ENCODE assay signal across 8 mouse cellular contexts in genomic region chr11:50827010-50827953, GRCm38 (mm10). TPM values are rescaled to one million over a fixed set of nuclear protein-coding genes. Genes with fewer than 3 reads are reported as not detected.
DNase-seq lines count a peak whose midpoint lies in the region; ATAC-seq and TF ChIP-seq lines count a peak whose summit lies in the region.

Zfp354c (minus strand) TSS chr11:50827724.

- no peak within 1 kb of the TSS for H3K27ac ChIP-seq in embryonic facial prominence, embryonic 11.5 days (replicated peaks; ENCODE audit: low read depth, low read length)
- H3K27ac ChIP-seq in heart, adult 2 months, result peak within 1 kb of the TSS; percentile 65
- peak within 1 kb of the TSS; percentile 73 for H3K27ac ChIP-seq in limb, embryonic 12.5 days
- H3K27ac ChIP-seq in midbrain, embryonic 14.5 days (replicated peaks; ENCODE audit: low read depth, low read length), result peak within 1 kb of the TSS; percentile 80

- no peaks in the 10 kb centered on the region for H3K9me3 ChIP-seq in erythroblast, embryonic 14.5 days (ENCODE audit: control insufficient read depth, low read length)
- no peaks in the 10 kb centered on the region for H3K9me3 ChIP-seq in embryonic facial prominence, embryonic 11.5 days (replicated peaks; ENCODE audit: control insufficient read depth, low read length)
- H3K9me3 ChIP-seq in limb, embryonic 12.5 days, result no peaks in the 10 kb centered on the region
- 0 out of 2 replicates have a peak, but pooled peaks cover 2% of the 10 kb centered on the region for H3K9me3 ChIP-seq in midbrain, embryonic 14.5 days (ENCODE audit: control insufficient read depth, low read length)

- intact Hi-C loops in heart, adult 2 months (cut with DNase I), result loop anchor here (2.0 to 5.0 kb wide), 3 partner anchors 60 to 232 kb away; partner anchors contain the start of genes Zfp2, Zfp354a and Zfp454

- H3K9ac ChIP-seq in embryonic facial prominence, embryonic 11.5 days (replicated peaks; ENCODE audit: low read length), result peak within 1 kb of the TSS; percentile 69
- peak within 1 kb of the TSS; percentile 87 for H3K9ac ChIP-seq in heart, adult 2 months (ENCODE audit: low read depth, low read length)
- H3K9ac ChIP-seq in limb, embryonic 12.5 days (replicated peaks), result peak within 1 kb of the TSS; percentile 86
- peak within 1 kb of the TSS; percentile 92 for H3K9ac ChIP-seq in midbrain, embryonic 14.5 days (replicated peaks; ENCODE audit: low read length)

- no peaks in the 10 kb centered on the region for H3K27me3 ChIP-seq in erythroblast, embryonic 14.5 days (ENCODE audit: control insufficient read depth)
- no peaks in the 10 kb centered on the region for H3K27me3 ChIP-seq in embryonic facial prominence, embryonic 11.5 days (ENCODE audit: control insufficient read depth, insufficient read depth, low read length)
- H3K27me3 ChIP-seq in heart, adult 2 months (ENCODE audit: control insufficient read depth, insufficient read depth, low read length), result no peaks in the 10 kb centered on the region
- H3K27me3 ChIP-seq in limb, embryonic 12.5 days, result no peaks in the 10 kb centered on the region
- no peaks in the 10 kb centered on the region for H3K27me3 ChIP-seq in midbrain, embryonic 14.5 days (ENCODE audit: control insufficient read depth, insufficient read depth, low read length)

- H3K4me1 ChIP-seq in erythroblast, embryonic 14.5 days (ENCODE audit: control insufficient read depth), result peaks cover 11% of the 10 kb centered on the region
- H3K4me1 ChIP-seq in embryonic facial prominence, embryonic 11.5 days (ENCODE audit: control insufficient read depth, insufficient read depth, low read length), result no peaks in the 10 kb centered on the region
- H3K4me1 ChIP-seq in heart, adult 2 months (ENCODE audit: control insufficient read depth, insufficient read depth, low read length), result no peaks in the 10 kb centered on the region
- peaks cover 7% of the 10 kb centered on the region for H3K4me1 ChIP-seq in limb, embryonic 12.5 days (replicated peaks)
- H3K4me1 ChIP-seq in midbrain, embryonic 14.5 days (ENCODE audit: control insufficient read depth, insufficient read depth, low read length), result peaks cover 11% of the 10 kb centered on the region; the same call in 1 of the 2 replicates

- no peak; the same call in 1 of the 2 replicates for ATAC-seq in erythroblast, adult 5-6 weeks (replicated peaks; ENCODE audit: low FRiP score, poor library complexity, severe bottlenecking)
- peak; percentile 96 for ATAC-seq in embryonic facial prominence, embryonic 11.5 days (replicated peaks; ENCODE audit: insufficient number of reproducible peaks, low FRiP score, low TSS enrichment, low read depth)
- ATAC-seq in limb, embryonic 12.5 days (ENCODE audit: insufficient number of reproducible peaks, insufficient read depth, low FRiP score, low TSS enrichment, low read depth), result peak; percentile 95
- ATAC-seq in midbrain, embryonic 14.5 days (ENCODE audit: low FRiP score, low TSS enrichment), result peak; percentile 93

- no peak for TF ChIP-seq CTCF in heart, adult 2 months (IDR thresholded peaks at IDR 0.05)

- no peaks in the 10 kb centered on the region for H3K36me3 ChIP-seq in erythroblast, embryonic 14.5 days (ENCODE audit: control insufficient read depth)
- H3K36me3 ChIP-seq in embryonic facial prominence, embryonic 11.5 days (replicated peaks; ENCODE audit: control insufficient read depth, insufficient read depth, low read depth, low read length), result peaks cover 11% of the 10 kb centered on the region
- no peaks in the 10 kb centered on the region for H3K36me3 ChIP-seq in heart, adult 2 months (ENCODE audit: control insufficient read depth, insufficient read depth, low read length)
- peaks cover 42% of the 10 kb centered on the region for H3K36me3 ChIP-seq in limb, embryonic 12.5 days
- H3K36me3 ChIP-seq in midbrain, embryonic 14.5 days (ENCODE audit: control insufficient read depth, insufficient read depth, low read length), result peaks cover 33% of the 10 kb centered on the region

- DNase-seq in embryonic facial prominence, embryonic 11.5 days (ENCODE audit: low spot score), result peak; percentile 94
- DNase-seq in heart, adult 2 months, result peak; percentile 86 to 88
- DNase-seq in kidney, adult 8-10 months, result peak; percentile 79 to 84
- DNase-seq in midbrain, embryonic 14.5 days, result peak; percentile 94
- peak; percentile 66 to 82 for DNase-seq in spleen, adult 18-20 months

- WGBS in embryonic facial prominence, embryonic 11.5 days, result under 1% methylated on average over 45 of the region's 45 CpGs
- WGBS in heart, adult 2 months, result under 1% methylated on average over 45 of the region's 45 CpGs
- under 1% methylated on average over 45 of the region's 45 CpGs for WGBS in limb, embryonic 12.5 days
- under 1% methylated on average over 45 of the region's 45 CpGs for WGBS in midbrain, embryonic 14.5 days

- peak within 1 kb of the TSS; percentile 74 for H3K4me3 ChIP-seq in erythroblast, embryonic 14.5 days (replicated peaks)
- peak within 1 kb of the TSS; percentile 53 for H3K4me3 ChIP-seq in embryonic facial prominence, embryonic 11.5 days (ENCODE audit: low read depth, low read length)
- H3K4me3 ChIP-seq in heart, adult 2 months, result peak within 1 kb of the TSS; percentile 79
- H3K4me3 ChIP-seq in limb, embryonic 12.5 days (replicated peaks), result peak within 1 kb of the TSS; percentile 76
- peak within 1 kb of the TSS; percentile 87 for H3K4me3 ChIP-seq in midbrain, embryonic 14.5 days (replicated peaks; ENCODE audit: low read depth, low read length)

- H3K79me2 ChIP-seq in heart, adult 2 months (replicated peaks; ENCODE audit: control insufficient read depth, insufficient read depth, low read length), result no peaks in the 10 kb centered on the region

- H3K4me2 ChIP-seq in embryonic facial prominence, embryonic 11.5 days (ENCODE audit: low read depth, low read length), result peak within 1 kb of the TSS; percentile 58
- H3K4me2 ChIP-seq in limb, embryonic 12.5 days, result peak within 1 kb of the TSS; percentile 76
- H3K4me2 ChIP-seq in midbrain, embryonic 14.5 days (ENCODE audit: low read length), result peak within 1 kb of the TSS; percentile 87

- TF ChIP-seq POLR2A in heart, adult 2 months (IDR thresholded peaks at IDR 0.05; ENCODE audit: insufficient read depth, low read depth, low read length), result peak; percentile 83

- 0 out of 2 replicates have a peak, but pooled peaks have one; percentile 18 for TF ChIP-seq EP300 in heart, adult 2 months (IDR thresholded peaks at IDR 0.05; ENCODE audit: insufficient read depth, low read depth, low read length)

RNA-seq across cellular contexts. Expression of gene Zfp354c, which starts in this region (rescaled TPM):
- 0.08 TPM in 1 of 2 replicates, not detected in the other for polyA plus RNA-seq in erythroblast, embryonic 14.5 days (2012)
- total RNA-seq in erythroblast, adult 5-6 weeks (2015; ENCODE audit: low replicate concordance), result not detected in 2 replicates
- 0.84 TPM in 1 of 2 replicates, not detected in the other for total RNA-seq in erythroblast, adult 5-6 weeks (2017; ENCODE audit: low replicate concordance)
- polyA plus RNA-seq in embryonic facial prominence, embryonic 11.5 days (2014; fragmentation: Nextera tagmentation; extraction: Ambion mirVana), result 51.4 and 56.1 TPM in 2 replicates
- total RNA-seq in heart, adult 2 months (2021), result 1 to 10 TPM; 2.9 to 4.1 TPM
- 0.70 and 2.2 TPM in 2 replicates for polyA plus RNA-seq in heart, adult 2 months (2012; rRNA removed)
- 56.1 and 61.0 TPM in 2 replicates for polyA plus RNA-seq in limb, embryonic 12.5 days (2016; fragmentation: Nextera tagmentation; extraction: Ambion mirVana)
- 61.3 and 83.5 TPM in 2 replicates for polyA plus RNA-seq in midbrain, embryonic 14.5 days (2014; fragmentation: Nextera tagmentation; extraction: Ambion mirVana)

Comparison
In these comparisons a context has a peak if more than half of its experiments do, and no peak if none do; other contexts are left out.
1. RNA of gene Zfp354c (polyA plus RNA-seq): 61.3 to 83.5 TPM in midbrain, embryonic 14.5 days, 56.1 to 61.0 TPM in limb, embryonic 12.5 days and 51.4 to 56.1 TPM in embryonic facial prominence, embryonic 11.5 days; 0.70 to 2.2 TPM in heart, adult 2 months and 0.08 TPM in erythroblast, embryonic 14.5 days; every median in the first group is over 10 times any median in the second.
2. Peak in every context shown above with its lines, with median percentiles within 50 percentile points of each other: H3K4me3 ChIP-seq, DNase-seq, H3K4me2 ChIP-seq and H3K9ac ChIP-seq.